Mouse (Mus musculus) spleen, adult 2 months (tissue): Measurements from ENCODE around the gene Aamdc. TPM values are rescaled to one million over a fixed set of nuclear protein-coding genes. Genes with fewer than 3 reads are reported as not detected.

Source experiments
- DNase-seq, 2 experiments: peaks; one replicate each; pipeline versions ENCODE4 v3.0.0 to v3.0.0-alpha.2; 2012 to 2021; ENCODE audit warnings: low spot score in 2 of 2, low read depth in 1 of 2
- H3K27ac ChIP-seq: fragments of 200-500 bp; 2 replicates; pipeline ENCODE4 v1.5.1; 2012; ENCODE audit warnings: low read length, inconsistent platforms; ENCODE audit not compliant: insufficient read depth
- H3K27me3 ChIP-seq: fragments of 200-500 bp; 2 replicates; pipeline ENCODE4 v1.6.1; 2012; ENCODE audit warnings: mild to moderate bottlenecking, moderate library complexity, low read length, inconsistent platforms; ENCODE audit not compliant: control insufficient read depth, insufficient read depth
- H3K36me3 ChIP-seq: fragments of 200-500 bp; 2 replicates; pipeline ENCODE4 v1.6.1; 2012; ENCODE audit warnings: mild to moderate bottlenecking, low read length, inconsistent platforms; ENCODE audit not compliant: control insufficient read depth, insufficient read depth
- H3K4me1 ChIP-seq: fragments of 200-500 bp; 2 replicates; pipeline ENCODE4 v1.6.1; 2011; ENCODE audit warnings: inconsistent platforms; ENCODE audit not compliant: control insufficient read depth, insufficient read depth, insufficient read length
- H3K4me3 ChIP-seq: fragments of 200-500 bp; 2 replicates; pipeline ENCODE4 v1.5.1; 2011; ENCODE audit warnings: mild to moderate bottlenecking, inconsistent platforms; ENCODE audit not compliant: insufficient read depth, insufficient read length; ENCODE audit errors: extremely low read depth
- CTCF ChIP-seq: fragments of 200-500 bp; IDR thresholded peaks from 2 replicates; pipeline ENCODE4 v1.5.1; 2011; ENCODE audit warnings: mild to moderate bottlenecking, inconsistent platforms; ENCODE audit not compliant: insufficient read depth, insufficient read length, insufficient replicate concordance; ENCODE audit errors: extremely low read depth
- POLR2A ChIP-seq: fragments of 200-500 bp; IDR thresholded peaks from 2 replicates; pipeline ENCODE4 v1.6.1; 2011; ENCODE audit warnings: low read depth, low read length, inconsistent platforms
- WGBS: fragments of 180-500 bp; shearing (Covaris S2); methylation state at CpG from one replicate; pipeline ENCODE4 v1.1.7; 2018; 5-methylcytosine and 5-hydroxymethylcytosine counted together
- polyA plus RNA-seq: library from polyadenylated mRNA; depleted of rRNA; stranded (reverse); fragments of >200 nt; gene quantifications from 2 replicates; pipeline ENCODE4 v1.2.3, GENCODE M21; 2012

Aamdc gene
- polyA plus RNA-seq, 1 experiment, result 8.7 TPM

DNA sequence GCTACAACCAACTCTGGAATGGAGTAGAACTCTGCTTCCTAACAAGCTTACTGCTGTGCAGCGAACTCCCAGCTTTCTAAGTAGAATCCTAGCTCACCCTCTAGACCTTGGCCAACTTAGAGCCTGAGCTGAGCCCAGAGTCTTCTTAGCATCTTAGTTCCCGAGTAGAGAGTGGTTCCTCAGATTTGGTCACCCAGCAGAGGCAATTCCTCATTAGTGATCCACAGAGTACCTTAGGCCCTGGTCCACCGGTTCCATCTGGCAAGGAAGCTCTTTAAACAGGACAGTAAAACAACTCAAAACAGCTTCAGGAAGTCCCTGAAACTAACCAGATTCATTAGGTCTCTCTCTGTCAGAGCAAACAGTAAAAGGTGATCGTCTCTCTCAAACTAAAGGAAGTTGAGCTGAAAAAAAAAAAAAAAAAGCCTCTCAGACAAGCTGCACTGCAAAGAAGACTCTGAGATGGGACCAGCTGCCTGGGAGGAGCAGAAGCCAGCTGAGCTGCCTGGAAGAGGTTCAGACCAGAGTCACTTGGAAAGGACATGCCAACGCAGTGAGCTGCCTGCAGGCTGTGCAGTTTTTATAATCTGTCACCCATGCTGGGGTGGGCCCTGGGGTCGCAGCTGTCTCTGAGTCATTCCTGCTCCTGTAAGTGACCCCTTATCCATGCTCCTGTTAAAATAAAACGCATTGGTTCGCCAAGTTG, 783 bp downstream of the Aamdc start:
- peak overlapping the region; percentile 83 for H3K4me3 ChIP-seq
- DNase-seq, result no peak
- peak overlapping the region; percentile 57; the same call in 1 of the 2 replicates for H3K27ac ChIP-seq
- no peaks in the 10 kb centered on the region for H3K36me3 ChIP-seq
- no peaks in the 10 kb centered on the region for H3K27me3 ChIP-seq
- TF ChIP-seq CTCF (no peak), POLR2A (no peak)
- no peaks in the 10 kb centered on the region; the same call in 1 of the 2 replicates for H3K4me1 ChIP-seq
- WGBS, result 35% methylated on average over 8 of the region's 8 CpGs

DNA sequence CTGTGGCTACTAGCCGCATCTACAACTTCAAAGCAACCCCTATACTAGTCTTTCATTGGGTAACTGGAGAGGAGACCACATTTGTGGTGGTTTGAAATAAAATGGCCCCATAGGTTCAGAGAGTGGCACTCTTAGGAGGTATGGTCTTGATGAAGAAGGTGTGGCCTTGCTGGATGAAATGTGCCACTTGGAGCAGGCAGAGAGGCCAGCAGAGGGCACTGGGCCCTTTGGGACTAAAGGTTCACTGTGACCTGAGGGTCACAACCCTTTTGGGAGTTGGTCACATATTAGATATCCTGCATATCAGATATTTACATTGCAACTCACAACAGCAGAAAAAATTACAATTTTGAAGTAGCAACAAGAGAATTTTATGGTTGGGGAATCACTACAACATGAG, 8.9 kb downstream of the Aamdc start:
- WGBS, result 95% methylated on average over 1 of the region's 1 CpGs
- H3K4me3 ChIP-seq, result no peak overlapping the region
- no peaks in the 10 kb centered on the region for H3K27me3 ChIP-seq
- H3K36me3 ChIP-seq, result 0 out of 2 replicates have a peak, but pooled peaks cover 1% of the 10 kb centered on the region
- no peaks in the 10 kb centered on the region for H3K4me1 ChIP-seq
- no peak overlapping the region for H3K27ac ChIP-seq
- DNase-seq, result no peak
- TF ChIP-seq CTCF (peak; percentile 26; the same call in 1 of the 2 replicates), POLR2A (no peak)

GRCm38 (mm10) chr7:97569372-97569771, 9.9 kb downstream of the Aamdc start:
- Histone ChIP-seq H3K27ac (no peak overlapping the region), H3K27me3 (no peaks in the 10 kb centered on the region), H3K4me1 (no peaks in the 10 kb centered on the region), H3K36me3 (0 out of 2 replicates have a peak, but pooled peaks cover 1% of the 10 kb centered on the region), H3K4me3 (no peak overlapping the region)
- no peak for DNase-seq
- WGBS, result 83% methylated on average over 4 of the region's 4 CpGs
- no peak for TF ChIP-seq CTCF
- no peak for TF ChIP-seq POLR2A

- Histone ChIP-seq H3K4me1 (no peaks in the 10 kb centered on the region), H3K27ac (no peak overlapping the region), H3K27me3 (no peaks in the 10 kb centered on the region), H3K36me3 (0 out of 2 replicates have a peak, but pooled peaks cover 1% of the 10 kb centered on the region), H3K4me3 (no peak overlapping the region)
- WGBS, result 59% methylated on average over 2 of the region's 2 CpGs
- no peak for DNase-seq
- TF ChIP-seq CTCF (no peak), POLR2A (no peak)
Observed at GRCm38 (mm10) chr7:97563576-97563975, 15.7 kb downstream of the Aamdc start.

DNA sequence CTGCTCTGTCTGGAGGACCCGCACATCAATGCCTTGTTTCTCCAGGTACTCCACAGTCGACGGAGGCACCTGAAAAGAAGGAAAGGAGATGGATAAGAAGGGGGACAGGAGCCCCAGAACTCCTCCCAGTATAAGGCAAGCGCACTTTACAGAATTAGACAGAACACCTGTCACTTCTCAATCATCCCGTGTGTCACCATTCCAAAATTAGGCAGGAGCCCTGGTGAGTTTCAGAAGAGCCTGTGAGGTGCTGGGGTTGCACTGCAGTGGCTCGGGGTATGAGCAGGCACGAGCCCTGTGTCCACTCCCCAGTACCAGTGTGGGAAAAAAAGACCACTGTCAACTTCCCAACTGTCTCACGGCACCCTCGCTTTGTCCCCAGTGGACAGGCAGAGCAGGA, 28.6 kb downstream of the Aamdc start:
- Histone ChIP-seq H3K27me3 (no peaks in the 10 kb centered on the region), H3K4me3 (no peak overlapping the region), H3K4me1 (no peaks in the 10 kb centered on the region), H3K36me3 (0 out of 2 replicates have a peak, but pooled peaks cover 1% of the 10 kb centered on the region), H3K27ac (no peak overlapping the region)
- TF ChIP-seq POLR2A (no peak), CTCF (no peak)
- DNase-seq, result no peak
- 89% methylated on average over 9 of the region's 9 CpGs for WGBS

GRCm38 (mm10) chr7:97549301-97549700, 30.0 kb downstream of the Aamdc start:
- Histone ChIP-seq H3K4me3 (no peak overlapping the region), H3K4me1 (no peaks in the 10 kb centered on the region), H3K36me3 (0 out of 2 replicates have a peak, but pooled peaks cover 3% of the 10 kb centered on the region), H3K27me3 (no peaks in the 10 kb centered on the region), H3K27ac (no peak overlapping the region)
- no peak for TF ChIP-seq CTCF
- no peak for TF ChIP-seq POLR2A
- WGBS, result 91% methylated on average over 10 of the region's 10 CpGs
- no peak for DNase-seq

DNA sequence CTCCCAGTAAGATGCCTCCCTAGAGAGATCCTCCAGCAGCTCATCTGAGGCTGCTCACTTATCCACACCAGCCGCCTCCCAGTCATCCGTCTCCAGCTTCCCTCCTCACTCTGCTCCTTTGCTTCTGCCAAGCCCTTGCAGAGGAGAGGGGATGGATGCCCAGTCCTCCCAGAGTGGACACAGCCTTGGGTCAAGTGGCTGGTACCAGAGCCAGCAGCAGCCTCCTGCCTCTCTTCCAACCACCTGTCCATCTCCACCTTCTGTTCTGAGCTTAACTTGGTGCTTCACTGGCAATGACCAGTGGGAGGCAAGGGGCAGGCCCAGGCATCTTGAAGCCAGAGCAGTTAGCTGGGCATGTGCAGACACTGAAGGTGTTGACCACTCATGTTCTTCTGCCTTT, 32.8 kb downstream of the Aamdc start:
- DNase-seq, result no peak
- WGBS, result 100% methylated on average over 2 of the region's 2 CpGs
- TF ChIP-seq POLR2A, result no peak
- no peak for TF ChIP-seq CTCF
- no peak overlapping the region for H3K27ac ChIP-seq
- H3K4me1 ChIP-seq, result no peaks in the 10 kb centered on the region
- no peak overlapping the region for H3K4me3 ChIP-seq
- H3K36me3 ChIP-seq, result peaks cover 11% of the 10 kb centered on the region
- no peaks in the 10 kb centered on the region for H3K27me3 ChIP-seq
